Mouse (Mus musculus): ENCODE results near the gene D1Pas1. TPM values are rescaled to one million over a fixed set of nuclear protein-coding genes. Genes with fewer than 3 reads are reported as not detected.

D1Pas1 gene
- polyA plus RNA-seq, 1 experiment from 2014 or later: not detected

GRCm38 (mm10) chr1:187020011-187020410 is 52.8 kb downstream of the D1Pas1 start:
- Histone ChIP-seq H3K36me3 (no peaks in the 10 kb centered on the region), H3K27ac (no peak overlapping the region), H3K4me2 (no peak overlapping the region), H3K4me3 (no peak overlapping the region), H3K9me3 (replicated peaks) (no peaks in the 10 kb centered on the region), H3K27me3 (replicated peaks) (no peaks in the 10 kb centered on the region), H3K9ac (no peak overlapping the region), H3K4me1 (no peaks in the 10 kb centered on the region)
- WGBS (ENCODE audit: insufficient replicate concordance): 78% methylated on average over 7 of the region's 7 CpGs
- ATAC-seq: no peak

Other genes with a start within 250 kb of the D1Pas1 start
- 63.0 and 68.5 TPM in 2 replicates for gene Rrp15, start 218.1 kb upstream of the D1Pas1 start, polyA plus RNA-seq (2016; fragmentation: Nextera tagmentation; extraction: Ambion mirVana)
- gene Spata17, start 248.0 kb downstream of the D1Pas1 start, polyA plus RNA-seq (2016; fragmentation: Nextera tagmentation; extraction: Ambion mirVana): 0.32 and 0.35 TPM in 2 replicates
- gene Gpatch2, start 248.1 kb downstream of the D1Pas1 start, polyA plus RNA-seq (2016; fragmentation: Nextera tagmentation; extraction: Ambion mirVana): 8.4 and 9.8 TPM in 2 replicates

Data from liver, embryonic 12.5 days (tissue).